Mouse (Mus musculus) adrenal gland, postnatal 25 days (tissue): Measurements from ENCODE around the gene Tnfaip1. TPM values are rescaled to one million over a fixed set of nuclear protein-coding genes. Genes with fewer than 3 reads are reported as not detected.
"Not testable (repeated sequence)": the region's sequence is repeated elsewhere in the genome, so short reads cannot be mapped to it uniquely, and the experiment has no call there.

Experiments used
- DNase-seq: peaks from one replicate; pipeline ENCODE4 v3.0.0; 2021; ENCODE audit warnings: mixed read lengths
- long read RNA-seq: library from polyadenylated mRNA; stranded (forward); transcript quantifications from one replicate; pipeline ENCODE4 v2.0.0, GENCODE M21; 2021
- total RNA-seq: library from RNA; stranded (reverse); gene quantifications from 2 replicates; pipeline ENCODE4 v1.2.3, GENCODE M21; 2021

The Tnfaip1 gene
- total RNA-seq, result 40.6 and 45.9 TPM in 2 replicates
- long read RNA-seq, transcript Tnfaip1-202 (7 exons, 3,768 nt), result major isoform, 25 of 51 reads
- long read RNA-seq, transcript Tnfaip1-201 (7 exons, 3,720 nt), result minor isoform, 9 of 51 reads
- long read RNA-seq, partial matches to known transcripts, result 6 of 51 reads
- long read RNA-seq, other reads (novel, unspliced or antisense), result 11 of 51 reads

DNA sequence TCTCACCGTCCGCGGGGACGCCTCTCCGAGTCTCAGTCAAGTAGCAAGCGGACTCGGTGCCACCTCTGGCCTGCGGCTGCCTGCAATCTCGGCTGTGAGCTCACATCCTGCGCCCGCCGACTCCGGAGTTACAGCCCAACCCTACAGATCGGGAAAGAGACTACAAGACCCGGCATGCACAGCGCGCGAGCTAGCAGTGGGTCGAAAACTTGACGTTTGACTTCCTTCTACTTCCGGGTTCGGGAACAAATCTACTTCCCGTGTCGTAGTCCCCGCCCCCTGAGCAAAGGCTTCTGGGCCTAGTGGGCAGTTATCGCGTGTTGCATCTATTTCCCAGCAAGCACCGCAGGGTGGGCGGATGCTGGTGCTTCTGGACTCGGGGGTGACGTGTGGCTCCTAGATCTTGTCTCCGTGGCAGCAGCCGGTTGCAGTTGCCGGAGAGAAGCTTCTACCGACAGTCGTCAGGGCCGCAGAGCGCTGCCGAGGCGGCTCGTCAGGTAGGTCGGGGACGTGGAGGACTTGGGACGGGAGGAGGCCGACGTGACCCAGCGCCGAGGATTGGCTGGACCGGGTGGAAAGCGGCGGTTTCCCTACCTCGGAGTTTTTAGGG, at the start of gene Tnfaip1, which contains the start of gene Ift20:
TSS of gene Tnfaip1 (minus strand) at position 253 of the 610 bp plus-strand sequence.
TSS of gene Ift20 (plus strand) at position 282 of the 610 bp plus-strand sequence.
- peak; percentile 94 for DNase-seq

DNA sequence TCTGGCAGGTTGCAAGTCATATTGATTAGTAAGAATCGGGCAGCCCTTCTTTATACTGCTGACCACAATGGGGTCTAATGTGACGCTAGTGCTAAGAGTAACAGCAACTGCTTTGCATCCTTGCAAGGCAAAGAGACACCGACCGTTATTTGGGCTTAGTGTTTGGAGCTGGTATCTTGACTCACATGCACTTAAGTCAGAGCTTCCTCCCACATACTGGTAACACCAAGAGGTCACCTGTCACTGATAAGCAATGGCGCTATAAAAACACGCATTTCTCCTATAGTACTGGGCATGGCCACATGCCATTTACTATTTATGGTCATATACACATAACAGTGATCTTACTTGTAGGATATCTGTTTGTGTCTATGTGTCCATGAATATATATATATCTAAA, 46.7 kb upstream of the Tnfaip1 start:
- no peak for DNase-seq

DNA sequence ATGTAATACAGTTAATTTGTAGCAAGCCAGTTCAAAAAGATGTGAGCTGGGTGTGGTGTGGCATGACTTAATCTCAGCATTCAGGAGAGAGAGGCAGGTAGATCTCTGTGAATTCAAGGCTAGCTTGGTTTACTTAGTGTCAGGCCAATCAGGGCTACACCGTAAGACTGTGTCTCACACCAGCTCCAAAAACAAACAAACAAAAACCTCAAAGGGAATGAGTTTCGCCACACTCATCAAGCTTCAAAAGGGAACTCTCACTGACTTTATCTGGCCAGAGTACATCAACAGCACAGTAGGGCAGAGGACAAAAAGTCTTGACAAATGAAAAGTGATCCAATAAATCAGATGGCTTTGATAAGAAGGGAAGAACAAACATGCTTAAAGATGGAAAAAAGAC, 38.8 kb upstream of the Tnfaip1 start:
- DNase-seq, result no peak

DNA sequence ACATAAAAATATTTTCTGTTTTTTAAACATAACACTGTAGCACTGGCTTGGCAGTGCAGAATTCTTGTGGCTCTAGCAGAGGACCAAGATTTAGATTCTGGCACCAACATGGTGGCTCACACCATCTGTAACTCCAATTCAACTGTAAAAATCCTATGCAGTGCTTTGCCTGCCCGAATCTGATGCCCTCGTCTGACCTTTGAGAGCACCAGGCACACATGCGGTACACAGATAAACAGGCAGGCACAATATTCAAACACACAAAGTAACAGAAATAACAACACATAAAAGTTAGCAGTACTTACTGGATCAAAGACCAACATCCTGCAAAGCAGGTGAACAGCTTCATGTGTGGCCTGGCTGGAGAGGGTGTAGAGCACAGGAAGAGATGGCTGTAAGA, 38.4 kb upstream of the Tnfaip1 start:
- DNase-seq, result no peak

DNA sequence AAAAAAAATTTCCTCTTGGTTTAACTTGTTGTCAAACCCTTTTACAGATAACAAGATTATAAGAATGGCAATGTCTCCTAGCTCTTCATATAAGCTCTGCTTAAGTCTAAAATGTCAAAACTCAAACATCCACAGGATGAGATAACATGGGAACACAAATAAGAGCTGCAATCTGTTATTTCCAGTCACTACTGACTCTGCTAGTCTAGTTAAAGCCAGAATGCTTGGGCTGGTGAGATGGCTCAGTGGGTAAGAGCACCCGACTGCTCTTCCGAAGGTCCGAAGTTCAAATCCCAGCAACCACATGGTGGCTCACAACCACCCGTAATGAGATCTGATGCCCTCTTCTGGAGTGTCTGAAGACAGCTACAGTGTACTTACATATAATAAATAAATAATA, 37.9 kb upstream of the Tnfaip1 start:
- not testable (repeated sequence) for DNase-seq

DNA sequence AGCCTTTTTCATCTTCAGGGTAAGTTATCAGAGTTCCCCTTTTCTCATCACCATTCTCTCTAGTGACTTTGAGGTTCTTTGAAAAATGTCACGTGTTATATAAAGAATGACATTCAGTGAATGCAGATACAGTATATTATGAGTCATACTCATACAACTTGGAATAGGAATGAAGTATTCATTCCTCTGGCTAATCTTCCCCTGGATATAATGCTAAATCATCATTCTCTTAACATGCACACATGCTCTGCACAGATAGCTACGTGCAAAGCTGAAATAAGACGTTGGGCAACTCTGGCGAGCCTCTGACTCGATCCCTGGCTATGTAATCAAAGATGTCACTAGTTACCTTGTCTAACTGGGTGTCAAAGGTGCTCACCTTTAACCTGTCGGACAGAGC, 35.7 kb upstream of the Tnfaip1 start:
- DNase-seq, result no peak

DNA sequence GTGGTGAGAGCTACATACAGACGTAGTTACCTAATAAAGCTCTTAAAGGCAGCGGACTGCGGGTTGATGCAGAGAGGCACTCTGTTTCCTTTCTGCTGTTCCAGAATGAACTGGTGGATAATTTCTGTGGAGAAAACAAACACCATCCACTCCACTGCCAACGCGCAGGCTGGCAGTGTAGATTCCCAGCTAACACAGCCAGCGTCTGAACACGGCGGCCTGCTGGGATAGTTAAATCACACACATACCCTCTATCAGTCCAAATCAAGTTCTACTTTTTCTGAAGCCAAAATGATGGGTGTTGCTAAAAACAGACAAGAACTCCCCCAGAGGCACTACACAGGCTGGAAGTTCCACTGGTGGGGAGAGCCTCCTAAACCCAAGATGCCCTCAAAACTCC, 35.3 kb upstream of the Tnfaip1 start:
- no peak for DNase-seq

DNA sequence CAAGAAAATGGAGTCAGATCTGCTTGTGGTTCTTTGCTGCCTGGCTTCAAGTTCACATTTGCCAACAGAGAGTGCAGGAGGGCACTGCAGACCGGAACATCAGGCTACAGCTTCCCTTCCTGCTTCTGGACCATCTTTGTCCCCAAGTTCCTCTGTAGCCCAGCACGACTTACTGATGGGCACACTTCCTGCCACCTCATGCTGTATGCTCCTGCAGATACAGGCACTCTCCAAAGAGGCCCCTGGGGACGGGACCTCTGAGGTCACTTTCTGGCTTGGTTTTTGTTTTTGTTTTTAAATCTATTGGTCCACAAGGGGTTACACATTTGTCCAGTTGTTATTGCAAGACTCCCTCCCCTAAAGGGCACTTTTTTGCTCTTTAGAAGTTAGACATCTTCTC, 33.7 kb upstream of the Tnfaip1 start:
- DNase-seq, result no peak

DNA sequence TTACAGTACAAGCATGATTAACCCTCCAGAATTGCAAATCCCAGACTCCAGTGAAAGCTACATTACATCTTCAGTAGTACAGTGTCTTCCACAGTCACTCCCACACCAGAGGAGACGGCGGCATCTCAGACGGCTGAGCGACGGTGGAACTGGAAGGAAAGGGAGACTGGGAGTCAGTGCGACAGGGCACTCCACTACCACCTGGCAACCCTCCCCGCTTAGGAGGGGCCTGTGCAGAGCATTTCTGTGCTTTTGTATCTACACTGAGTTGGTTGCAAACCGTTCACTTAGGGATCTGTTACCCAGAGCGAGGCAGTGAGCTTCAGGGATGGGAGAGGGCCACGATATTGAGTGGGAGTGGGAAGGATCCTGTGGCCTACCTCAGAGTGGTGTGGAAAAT, 32.7 kb upstream of the Tnfaip1 start:
- DNase-seq, result no peak

DNA sequence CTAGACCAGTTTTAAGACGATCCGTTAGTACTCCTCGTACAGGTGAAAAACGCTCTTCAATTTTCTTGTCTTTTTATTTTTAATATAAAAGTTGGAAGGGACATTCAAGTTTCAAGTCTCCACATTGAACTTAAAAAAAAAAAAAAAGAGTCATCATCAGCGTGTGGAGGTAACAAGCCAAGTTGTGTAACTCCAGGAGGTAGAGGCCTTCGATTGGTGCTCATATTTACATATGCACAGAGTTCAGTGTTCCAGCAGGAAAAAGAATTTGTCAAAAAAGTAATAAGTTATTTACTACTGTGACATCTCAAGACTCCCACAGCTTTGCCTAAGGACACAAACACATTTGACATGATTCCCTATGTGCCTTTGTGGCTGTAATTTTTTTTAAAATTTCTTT, 31.5 kb upstream of the Tnfaip1 start:
- DNase-seq, result no peak

DNA sequence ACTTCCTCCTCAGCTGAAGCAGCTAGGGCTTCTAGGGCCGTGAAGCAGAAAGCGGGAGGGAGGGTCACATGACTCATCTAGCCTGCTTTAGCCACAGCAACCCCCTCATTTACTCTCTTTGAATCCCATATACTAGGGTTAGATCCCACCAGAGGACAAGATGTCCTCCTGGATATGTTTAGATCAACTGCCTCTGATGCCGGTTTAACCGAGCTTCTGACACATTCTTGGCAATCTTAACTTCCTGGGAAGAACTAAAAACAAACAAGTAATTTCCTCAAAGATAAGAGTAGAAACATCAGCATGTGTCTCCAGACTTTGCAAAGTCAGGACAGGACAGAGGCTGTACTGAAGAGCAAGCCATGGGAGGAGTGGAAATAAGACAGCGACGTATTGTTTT, 30.6 kb upstream of the Tnfaip1 start:
- DNase-seq, result peak; percentile 15

DNA sequence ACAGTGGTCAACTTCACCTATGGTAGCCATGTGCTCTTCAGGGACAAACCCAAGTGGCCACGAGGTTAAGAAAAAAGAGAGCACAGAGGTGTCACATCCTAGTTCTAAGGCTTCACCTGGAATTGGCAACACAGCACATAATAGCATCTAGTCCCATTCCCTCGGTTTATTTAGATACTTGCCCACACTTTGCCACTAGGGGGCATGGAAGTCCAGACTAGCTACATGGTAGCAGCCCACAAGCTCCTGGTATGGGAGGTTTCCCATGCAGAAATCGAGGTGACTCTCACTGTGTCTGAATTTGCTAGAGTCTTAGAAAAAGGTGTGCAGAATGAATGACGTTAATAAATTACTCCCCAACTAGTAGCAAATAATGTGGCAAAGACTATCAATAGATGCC, 24.3 kb upstream of the Tnfaip1 start:
- peak; percentile 54 for DNase-seq

DNA sequence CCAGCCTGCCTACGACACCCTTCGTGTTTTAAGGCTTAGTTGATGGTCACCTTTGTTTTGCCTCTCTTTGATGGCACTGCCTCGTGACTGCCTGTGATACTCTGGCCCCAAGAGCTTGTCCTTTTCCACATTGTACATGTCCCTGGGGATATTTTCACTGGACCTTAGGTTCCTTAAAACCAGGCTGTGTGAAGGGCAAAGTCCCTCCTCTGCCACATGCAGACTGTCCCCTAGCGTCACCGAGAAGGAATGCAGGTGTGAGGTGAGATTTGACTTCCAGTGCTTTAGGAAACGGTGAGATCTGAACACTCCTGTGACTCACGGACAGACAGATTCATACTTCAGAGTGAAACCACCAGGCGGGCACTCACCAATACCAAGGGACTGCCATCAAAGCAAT, 21.1 kb upstream of the Tnfaip1 start:
- DNase-seq, result no peak

DNA sequence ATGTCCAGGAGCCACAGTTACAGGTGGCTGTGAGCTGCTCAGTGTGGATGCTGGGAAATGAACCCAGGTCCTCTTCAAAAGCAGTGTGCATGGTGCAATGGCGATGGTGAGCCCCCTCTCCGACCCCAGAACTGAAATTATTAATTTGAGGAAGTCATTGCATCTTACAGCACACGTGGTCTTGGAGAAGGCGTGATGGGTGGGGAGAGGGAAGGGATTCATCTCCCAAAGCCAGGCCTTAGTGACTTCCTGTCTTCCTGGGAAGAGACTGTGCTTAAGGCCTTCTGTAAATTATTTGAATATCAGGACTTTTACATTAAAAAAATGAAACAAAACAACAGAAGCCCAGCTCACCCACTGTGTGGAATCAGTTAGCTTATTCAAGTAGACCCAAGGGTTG, 19.9 kb upstream of the Tnfaip1 start:
- DNase-seq, result no peak

DNA sequence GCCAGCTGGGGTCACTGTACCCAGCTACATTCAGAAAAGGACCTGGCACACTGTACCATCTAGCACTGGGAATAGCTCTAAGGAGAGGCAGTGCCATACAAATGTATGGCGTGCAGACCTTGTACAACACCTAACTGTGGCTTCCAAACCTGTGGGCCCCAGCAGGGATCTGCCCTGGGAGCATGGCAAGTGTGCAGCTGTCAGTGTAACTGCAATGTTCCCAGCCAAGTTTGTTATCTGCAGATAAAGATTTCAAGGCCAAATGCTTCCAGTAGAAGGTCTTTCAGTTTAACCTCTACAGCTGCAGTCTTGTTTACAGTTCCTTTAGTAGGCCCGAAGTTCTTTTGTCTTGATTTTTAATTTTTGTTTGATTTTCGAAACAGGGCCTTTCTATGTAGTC, 19.5 kb upstream of the Tnfaip1 start:
- peak; percentile 38 for DNase-seq

DNA sequence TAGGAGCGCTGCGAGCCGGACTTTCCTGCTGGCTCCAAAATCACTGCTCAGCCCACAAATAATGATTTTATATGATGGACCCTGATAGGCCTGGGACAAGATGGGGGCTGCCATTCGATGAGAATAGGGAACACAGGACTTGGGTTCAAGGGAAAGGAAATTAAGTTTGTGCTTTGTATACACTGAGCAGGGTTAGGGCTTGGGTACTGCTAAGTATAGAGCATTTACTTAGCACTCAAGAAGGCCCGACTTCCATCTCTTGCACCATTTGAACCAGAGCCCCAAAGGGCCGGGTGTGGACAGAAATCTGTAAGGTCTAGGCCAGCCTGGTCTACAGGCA, 14.9 kb upstream of the Tnfaip1 start:
- no peak for DNase-seq

DNA sequence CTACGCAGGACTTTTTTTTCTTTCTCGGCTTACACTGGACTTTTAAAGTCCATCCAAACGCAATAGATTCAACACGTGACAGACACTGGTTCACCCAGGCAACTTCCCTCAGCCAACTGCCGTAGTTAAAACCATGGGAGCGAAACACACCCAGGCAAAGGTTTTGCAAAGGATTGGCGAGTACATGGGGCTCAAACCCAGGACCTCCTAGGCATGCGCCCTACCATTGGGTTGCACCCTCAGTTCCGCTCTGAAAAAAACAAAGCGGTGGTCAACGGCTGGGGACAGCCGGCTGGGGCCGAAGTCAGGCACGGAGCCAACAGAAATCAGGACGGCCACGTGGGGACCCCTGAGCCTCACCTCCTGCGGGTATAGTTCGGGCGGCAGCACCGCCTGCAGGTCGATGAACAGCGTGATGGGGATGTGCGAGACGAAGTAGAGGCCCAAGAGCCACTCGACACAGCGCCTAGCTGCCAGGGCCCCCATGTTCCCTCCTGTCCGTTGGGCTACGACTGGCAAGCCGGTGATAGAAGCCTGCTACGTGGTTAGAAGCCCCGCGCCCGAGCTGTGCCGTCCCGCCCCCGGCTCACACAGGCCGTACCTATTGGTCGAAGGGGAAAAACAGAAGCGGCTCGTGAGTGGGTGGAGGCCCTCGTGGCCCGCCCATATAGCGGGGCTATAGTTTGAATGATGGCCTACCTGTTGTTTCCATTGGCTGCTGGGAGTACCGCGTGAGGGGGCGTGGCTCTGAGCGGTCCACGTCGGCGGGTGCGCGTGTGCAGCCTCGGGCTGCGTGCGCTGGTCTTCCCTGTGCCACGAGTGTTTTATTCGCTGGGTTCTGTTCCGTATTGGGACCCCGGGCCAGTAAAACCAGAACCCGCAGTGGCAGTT, 14.3 kb upstream of the Tnfaip1 start, which contains the start of gene Tmem97:
TSS of gene Tmem97 (minus strand) at position 610 of the 891 bp plus-strand sequence.
- peak; percentile 93 for DNase-seq

DNA sequence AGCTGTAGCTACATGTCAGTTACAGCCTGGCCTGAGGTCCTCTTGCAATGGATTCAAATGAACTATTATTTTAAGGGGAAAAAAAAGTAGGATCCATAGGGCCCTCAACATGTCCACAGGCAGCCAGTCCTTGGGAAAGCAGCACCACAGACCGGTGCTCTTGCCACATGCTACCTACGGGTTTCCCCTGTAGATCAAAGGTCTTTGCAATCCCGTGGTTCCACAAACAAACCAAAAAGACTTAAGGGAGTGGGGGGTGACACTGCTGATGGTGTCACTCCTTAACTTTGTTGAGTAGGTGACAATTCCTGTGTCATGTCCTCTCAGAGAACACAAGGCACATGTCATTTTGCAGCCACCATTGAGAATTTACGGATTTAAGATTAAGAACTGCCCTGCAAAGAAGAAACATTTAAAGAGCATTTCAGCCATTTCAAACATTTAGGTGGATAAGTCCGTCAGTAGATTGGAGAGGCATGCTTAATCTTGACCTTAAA, 13.4 kb upstream of the Tnfaip1 start:
- no peak for DNase-seq

DNA sequence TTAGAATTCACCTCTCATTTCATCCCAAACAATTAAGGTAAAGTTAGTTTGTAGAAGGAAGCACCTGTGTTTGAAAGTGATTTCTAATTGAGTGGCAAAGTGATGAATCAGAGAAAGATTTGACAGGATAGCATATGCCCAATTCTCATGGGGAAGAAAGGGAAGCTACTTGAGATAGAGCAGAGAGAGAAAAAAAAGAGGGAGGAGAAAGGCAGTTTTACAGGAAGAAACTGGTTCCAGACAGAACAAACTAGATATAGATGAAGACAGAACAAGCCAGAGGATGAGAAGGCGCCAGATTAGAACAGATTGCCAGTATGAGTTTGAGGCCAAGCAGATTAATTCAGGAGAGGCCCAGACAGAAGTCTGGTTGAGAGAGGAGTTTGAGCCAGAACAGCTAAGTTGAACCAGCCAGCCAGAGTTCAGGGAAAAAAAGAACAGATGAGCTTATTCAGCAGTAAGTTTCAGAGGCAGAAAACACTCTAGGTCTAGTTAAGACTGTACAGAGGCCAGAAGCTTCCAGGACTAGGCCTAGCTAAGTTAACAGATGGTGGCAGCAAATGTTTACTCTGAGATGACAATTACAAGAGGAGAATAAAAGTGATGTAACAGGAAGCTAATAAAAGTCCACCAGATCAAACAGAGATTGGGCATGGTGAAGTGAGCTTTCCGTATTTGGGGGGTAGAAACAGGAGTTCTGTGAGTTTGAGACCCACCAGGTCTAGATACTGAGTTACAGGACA, 11.8 kb upstream of the Tnfaip1 start:
- no peak for DNase-seq

DNA sequence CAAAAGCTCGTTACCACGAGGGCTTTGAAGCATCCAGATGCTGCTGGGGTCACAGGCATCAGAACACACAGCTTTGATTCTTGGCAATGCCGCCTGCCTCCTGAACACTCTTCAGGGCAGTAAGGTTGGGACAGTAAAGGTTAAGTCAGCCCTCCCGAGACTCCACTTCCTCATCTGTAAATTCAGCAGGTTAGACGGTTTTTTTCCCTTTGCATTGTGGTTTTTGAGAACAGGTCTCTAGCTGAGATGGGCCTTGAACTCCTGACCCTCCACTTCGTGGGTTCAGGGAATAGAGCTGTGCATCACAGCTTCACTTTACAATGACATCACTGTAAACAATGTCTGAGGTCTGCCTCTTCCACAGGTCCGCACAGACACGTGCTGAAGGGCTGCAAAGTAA, 9.0 kb upstream of the Tnfaip1 start:
- DNase-seq, result no peak

DNA sequence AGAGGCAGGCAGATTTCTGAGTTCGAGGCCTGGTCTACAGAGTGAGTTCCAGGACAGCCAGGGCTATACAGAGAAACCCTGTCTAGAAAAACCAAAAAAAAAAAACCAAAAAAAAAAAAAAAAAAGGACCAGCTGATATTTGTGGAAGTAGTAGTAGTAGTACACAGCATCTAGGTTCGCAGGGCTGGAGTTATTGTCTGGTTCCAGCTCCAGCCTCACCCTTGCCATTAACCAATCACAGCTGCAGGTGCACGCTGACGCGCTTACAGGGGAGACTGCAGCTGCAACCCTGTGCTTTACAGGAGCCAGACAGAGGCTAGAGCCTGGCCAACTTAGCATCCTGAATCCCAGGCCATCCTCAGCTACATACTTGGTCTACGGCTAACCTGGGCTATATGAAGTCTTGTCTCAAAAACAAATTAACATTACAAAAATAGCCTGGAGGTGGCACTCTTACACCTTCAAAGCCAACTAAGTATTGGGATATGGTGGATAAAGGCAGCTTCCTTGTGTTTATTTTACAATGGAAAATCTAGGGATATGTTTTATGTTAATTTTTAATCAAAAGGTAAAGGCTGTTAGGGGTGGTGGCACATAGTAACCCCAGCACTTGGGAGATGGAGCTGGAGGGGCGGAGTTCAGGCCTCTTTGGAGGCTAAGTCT, 8.4 kb upstream of the Tnfaip1 start:
- no peak for DNase-seq

DNA sequence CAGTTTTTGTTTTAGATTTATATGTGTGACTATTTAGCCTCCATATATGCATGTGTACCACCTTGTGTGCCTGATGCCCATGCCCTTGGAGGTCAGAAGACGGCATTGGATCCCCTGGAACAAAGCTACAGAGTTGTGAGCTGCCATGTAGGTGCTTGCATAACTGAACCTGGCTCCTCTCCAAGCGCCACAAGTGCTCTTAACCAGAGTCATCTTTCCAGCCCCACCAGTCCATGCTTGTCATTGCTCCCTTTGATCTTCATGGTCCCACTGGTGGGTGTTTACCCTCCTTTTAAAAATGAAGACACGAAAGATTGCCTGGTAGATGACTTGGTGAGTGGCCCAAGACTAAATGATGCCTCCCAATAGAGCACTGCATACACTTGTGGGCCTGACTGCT, 4.2 kb upstream of the Tnfaip1 start:
- no peak for DNase-seq
